Mouse (Mus musculus) midbrain, postnatal 0 days (tissue): ENCODE data around the gene Nlrc3. TPM values are rescaled to one million over a fixed set of nuclear protein-coding genes. Genes with fewer than 3 reads are reported as not detected.

Experiments used
- ATAC-seq: fragments of 200-750 bp; cut with Nextera tagmentation; 2 replicates; pipeline ENCODE4 v1.8.0; 2017; ENCODE audit warnings: moderate number of reproducible peaks, mild to moderate bottlenecking, moderate TSS enrichment, moderate library complexity; ENCODE audit not compliant: low FRiP score
- DNase-seq: peaks from one replicate; pipeline ENCODE4 v3.0.0-alpha.2; 2015; ENCODE audit warnings: low spot score
- H3K27ac ChIP-seq: fragments of 300-500 bp; sonication (generic); 2 replicates; pipeline ENCODE4 v1.5.1; 2014; ENCODE audit warnings: low read depth, mild to moderate bottlenecking, low read length, mixed read lengths
- H3K27me3 ChIP-seq: fragments of 300-500 bp; sonication (generic); 2 replicates; pipeline ENCODE4 v1.6.1; 2014; ENCODE audit warnings: low read length, control low read depth, mixed read lengths; ENCODE audit not compliant: insufficient read depth
- H3K36me3 ChIP-seq: fragments of 300-500 bp; sonication (generic); 2 replicates; pipeline ENCODE4 v1.6.1; 2014; ENCODE audit warnings: low read length, control low read depth, mixed read lengths; ENCODE audit not compliant: insufficient read depth
- H3K4me1 ChIP-seq: fragments of 300-500 bp; sonication (generic); 2 replicates; pipeline ENCODE4 v1.6.1; 2014; ENCODE audit warnings: mild to moderate bottlenecking, control low read depth, antibody characterized with exemption, low read length, mixed read lengths; ENCODE audit not compliant: insufficient read depth
- H3K4me2 ChIP-seq: fragments of 300-500 bp; sonication (generic); 2 replicates; pipeline ENCODE4 v1.6.1; 2014; ENCODE audit warnings: low read depth, mild to moderate bottlenecking, low read length, mixed read lengths; ENCODE audit not compliant: poor library complexity, severe bottlenecking
- H3K4me3 ChIP-seq: fragments of 300-500 bp; sonication (generic); 2 replicates; pipeline ENCODE4 v1.5.1; 2014; ENCODE audit warnings: low read depth, mild to moderate bottlenecking, low read length, moderate library complexity
- H3K9ac ChIP-seq: fragments of 300-500 bp; sonication (generic); replicated peaks from 2 replicates; pipeline ENCODE4 v1.6.1; 2014; ENCODE audit warnings: mild to moderate bottlenecking, low read length, moderate library complexity, mixed read lengths; ENCODE audit not compliant: poor library complexity, severe bottlenecking
- H3K9me3 ChIP-seq: fragments of 300-500 bp; sonication (generic); 2 replicates; pipeline ENCODE4 v1.6.1; 2016; ENCODE audit warnings: low read length, control low read depth
- CTCF ChIP-seq: IDR thresholded peaks from 2 replicates; pipeline ENCODE4 v1.5.1; 2016; ENCODE audit warnings: antibody characterized with exemption, mild to moderate bottlenecking
- WGBS: fragments of 180-500 bp; shearing (Covaris S2); extraction: QIAGEN DNeasy Blood & Tissue Kit; methylation state at CpG from one replicate; pipeline ENCODE4 v1.1.7; 2014; 5-methylcytosine and 5-hydroxymethylcytosine counted together
- polyA plus RNA-seq: library from polyadenylated mRNA; unstranded; fragments of >200 nt; fragmentation: Nextera tagmentation; extraction: Ambion mirVana; gene quantifications from 2 replicates; pipeline ENCODE4 v1.2.1, GENCODE M21; 2015
- total RNA-seq: library from RNA; depleted of rRNA; stranded (reverse); fragments of >200 nt; gene quantifications from 2 replicates; pipeline ENCODE4 v1.2.3, GENCODE M21; 2014

Nlrc3 gene
- total and polyA plus RNA-seq, 2 experiments from 2014 or later, result 0.47 to 0.93 TPM

GRCm38 (mm10) chr16:3923966-3924365 lies 52.5 kb downstream of the Nlrc3 start:
- H3K27me3 ChIP-seq, result no peaks in the 10 kb centered on the region
- no peaks in the 10 kb centered on the region for H3K4me1 ChIP-seq
- no peak for TF ChIP-seq CTCF
- no peak for DNase-seq
- no peak overlapping the region for H3K4me2 ChIP-seq
- peaks cover 58% of the 10 kb centered on the region for H3K36me3 ChIP-seq
- WGBS, result 89% methylated on average over 4 of the region's 4 CpGs
- no peak overlapping the region for H3K27ac ChIP-seq
- no peak for ATAC-seq
- no peak overlapping the region for H3K9ac ChIP-seq
- no peaks in the 10 kb centered on the region for H3K9me3 ChIP-seq
- H3K4me3 ChIP-seq, result no peak overlapping the region

- peaks cover 56% of the 10 kb centered on the region for H3K36me3 ChIP-seq
- no peaks in the 10 kb centered on the region for H3K27me3 ChIP-seq
- no peak overlapping the region for H3K9ac ChIP-seq
- no peak for ATAC-seq
- H3K4me3 ChIP-seq, result no peak overlapping the region
- H3K4me2 ChIP-seq, result no peak overlapping the region
- H3K9me3 ChIP-seq, result no peaks in the 10 kb centered on the region
- WGBS, result 92% methylated on average over 3 of the region's 3 CpGs
- no peak for DNase-seq
- H3K27ac ChIP-seq, result no peak overlapping the region
- H3K4me1 ChIP-seq, result no peaks in the 10 kb centered on the region
- no peak for TF ChIP-seq CTCF
Measured at GRCm38 (mm10) chr16:3923515-3923914, 52.9 kb downstream of the Nlrc3 start.

- no peak for TF ChIP-seq CTCF
- Histone ChIP-seq H3K9me3 (no peaks in the 10 kb centered on the region), H3K36me3 (peaks cover 50% of the 10 kb centered on the region), H3K4me1 (no peaks in the 10 kb centered on the region), H3K4me2 (no peak overlapping the region), H3K4me3 (no peak overlapping the region), H3K27ac (no peak overlapping the region), H3K9ac (no peak overlapping the region), H3K27me3 (no peaks in the 10 kb centered on the region)
- 91% methylated on average over 2 of the region's 2 CpGs for WGBS
- DNase-seq, result no peak
- no peak for ATAC-seq
Measured at GRCm38 (mm10) chr16:3920756-3921155, 55.7 kb downstream of the Nlrc3 start.

GRCm38 (mm10) chr16:3909118-3909517 lies 67.3 kb downstream of the Nlrc3 start:
- Histone ChIP-seq H3K4me3 (peak overlapping the region; percentile 59), H3K9ac (peak overlapping the region; percentile 73), H3K27me3 (no peaks in the 10 kb centered on the region), H3K9me3 (no peaks in the 10 kb centered on the region), H3K36me3 (peaks cover 22% of the 10 kb centered on the region), H3K27ac (peak overlapping the region; percentile 80), H3K4me1 (peaks cover 5% of the 10 kb centered on the region; the same call in 1 of the 2 replicates), H3K4me2 (peak overlapping the region; percentile 74)
- ATAC-seq (no peak; the same call in 1 of the 2 replicates), DNase-seq (no peak)
- WGBS, result 7% methylated on average over 20 of the region's 20 CpGs
- no peak for TF ChIP-seq CTCF

GRCm38 (mm10) chr16:3908537-3909111 lies 67.8 kb downstream of the Nlrc3 start, which contains the start of the genes 1700037C18Rik and Cluap1:
TSS of gene 1700037C18Rik (minus strand) at chr16:3908689.
TSS of gene Cluap1 (plus strand) at chr16:3908801.
- DNase-seq (peak; percentile 97), ATAC-seq (peak; percentile 96)
- Histone ChIP-seq H3K9me3 (no peaks in the 10 kb centered on the region), H3K27ac (peak within 1 kb of the TSS; percentile 80), H3K4me3 (peak within 1 kb of the TSS; percentile 59), H3K4me1 (peaks cover 5% of the 10 kb centered on the region; the same call in 1 of the 2 replicates), H3K9ac (peak within 1 kb of the TSS; percentile 73), H3K4me2 (peak within 1 kb of the TSS; percentile 74), H3K27me3 (no peaks in the 10 kb centered on the region), H3K36me3 (peaks cover 27% of the 10 kb centered on the region)
- under 1% methylated on average over 33 of the region's 33 CpGs for WGBS
- peak; percentile 83 for TF ChIP-seq CTCF

GRCm38 (mm10) chr16:3907471-3907870 lies 69.0 kb downstream of the Nlrc3 start:
- DNase-seq, result no peak
- Histone ChIP-seq H3K27ac (peak overlapping the region; percentile 20; the same call in 1 of the 2 replicates), H3K4me3 (0 out of 2 replicates have a peak overlapping the region, but pooled peaks have one; percentile 59), H3K27me3 (no peaks in the 10 kb centered on the region), H3K36me3 (peaks cover 33% of the 10 kb centered on the region), H3K9me3 (no peaks in the 10 kb centered on the region), H3K4me1 (peaks cover 5% of the 10 kb centered on the region; the same call in 1 of the 2 replicates), H3K9ac (no peak overlapping the region), H3K4me2 (no peak overlapping the region)
- ATAC-seq, result no peak
- WGBS, result 78% methylated on average over 2 of the region's 2 CpGs
- TF ChIP-seq CTCF, result no peak
